Mouse (Mus musculus): ENCODE measurements around the gene Stard8.

DNA sequence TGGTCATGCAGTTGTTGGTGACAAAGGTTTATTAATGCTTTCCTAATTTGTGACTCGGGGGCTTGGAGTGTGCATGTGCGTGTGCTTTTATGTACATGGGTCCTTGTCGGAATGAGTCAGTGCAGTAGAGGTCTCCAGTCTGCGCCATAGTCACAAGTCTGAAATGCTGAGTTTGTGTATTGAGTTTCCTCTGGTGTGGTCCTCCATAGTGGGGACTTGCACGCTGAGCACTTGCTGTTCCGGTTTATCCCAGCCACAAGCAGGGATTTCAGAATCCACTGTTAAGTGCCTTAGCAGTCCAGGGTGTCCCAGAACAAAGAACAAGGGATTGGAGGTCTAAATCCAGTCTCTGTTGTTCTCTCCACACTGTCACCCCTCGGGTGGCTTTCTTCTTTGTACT lies 42.3 kb downstream of the Stard8 start:
- TF ChIP-seq CTCF (IDR thresholded peaks at IDR 0.05; ENCODE audit: insufficient read depth, low read length) (no peak), POLR2A (IDR thresholded peaks at IDR 0.05; ENCODE audit: borderline replicate concordance, extremely low read depth, low read depth, low read length) (no peak)

Data from lung, adult 2 months (tissue).